Mouse (Mus musculus) CH12.LX (cell line): ENCODE data around the gene Kif3b.

Experiments used
- CTCF ChIP-seq, 2 experiments: IDR thresholded peaks in 1 of 2; conservative IDR thresholded peaks in 1 of 2; 2 replicates each; pipeline ENCODE4 v1.5.1; 2011 to 2012; ENCODE audit warnings: low read depth in 2 of 2, low read length in 2 of 2, improper control_type of control experiment in 1 of 2, inconsistent platforms in 1 of 2, mild to moderate bottlenecking in 1 of 2, moderate library complexity in 1 of 2
- ELF1 ChIP-seq: IDR thresholded peaks from 2 replicates; pipeline ENCODE4 v1.6.1; 2014; ENCODE audit warnings: low read depth, mild to moderate bottlenecking, inconsistent platforms, low read length, improper control_type of control experiment
- EP300 ChIP-seq: IDR thresholded peaks from 2 replicates; pipeline ENCODE4 v1.6.1; 2011; ENCODE audit warnings: low read length, improper control_type of control experiment
- POLR2A ChIP-seq: IDR thresholded peaks from 2 replicates; pipeline ENCODE4 v1.6.1; 2011; ENCODE audit warnings: low read depth, mild to moderate bottlenecking, improper control_type of control experiment, low read length
- RCOR1 ChIP-seq: conservative IDR thresholded peaks from 2 replicates; pipeline ENCODE4 v1.6.1; 2012; ENCODE audit warnings: low read depth, mild to moderate bottlenecking, inconsistent platforms, low read length, improper control_type of control experiment
- SIN3A ChIP-seq: IDR thresholded peaks from 2 replicates; pipeline ENCODE4 v1.6.1; 2012; ENCODE audit warnings: low read length, improper control_type of control experiment, inconsistent platforms
- USF1 ChIP-seq: IDR thresholded peaks from 2 replicates; pipeline ENCODE4 v1.6.1; 2014; ENCODE audit warnings: low read depth, mild to moderate bottlenecking, inconsistent platforms, low read length, improper control_type of control experiment
- ZMIZ1 ChIP-seq: IDR thresholded peaks from 2 replicates; pipeline ENCODE4 v1.6.1; 2012; ENCODE audit warnings: low read depth, mild to moderate bottlenecking, inconsistent platforms, low read length, improper control_type of control experiment

- TF ChIP-seq CTCF (conservative IDR thresholded peaks at IDR 0.05 in 1 of 2, IDR thresholded peaks at IDR 0.05 in 1 of 2; ENCODE audit: low read depth in 2 of 2, low read length in 2 of 2) (no peak), POLR2A (no peak), ZMIZ1 (no peak), ELF1 (no peak), RCOR1 (no peak), SIN3A (no peak), EP300 (no peak), USF1 (no peak)
These were observed 42.6 kb downstream of the Kif3b start for GRCm38 (mm10) chr2:153333822-153334232.
